Mouse (Mus musculus): Measurements from ENCODE around the gene Ttf2. TPM values are rescaled to one million over a fixed set of nuclear protein-coding genes. Genes with fewer than 3 reads are reported as not detected.

Gene Ttf2
- polyA plus RNA-seq, 1 experiment = not detected

- TF ChIP-seq POLR2A (IDR thresholded peaks at IDR 0.05; ENCODE audit: insufficient read depth, low read depth, low read length) (no peak), CTCF (IDR thresholded peaks at IDR 0.05; ENCODE audit: insufficient read depth, low read depth, low read length) (no peak)
- no peak overlapping the region for H3K27ac ChIP-seq (ENCODE audit: insufficient read depth, low read depth, low read length)
- no peak overlapping the region for H3K4me3 ChIP-seq (ENCODE audit: insufficient read depth, low read depth, low read length)
- no peaks in the 10 kb centered on the region for H3K4me1 ChIP-seq (ENCODE audit: control insufficient read depth, insufficient read depth, low read length)
Observed at GRCm38 (mm10) chr3:100954616-100955015, 14.8 kb downstream of the Ttf2 start.

- H3K4me3 ChIP-seq (ENCODE audit: insufficient read depth, low read depth, low read length) = no peak overlapping the region
- WGBS = 92% methylated on average over 4 of the region's 4 CpGs
- no peak overlapping the region for H3K27ac ChIP-seq (ENCODE audit: insufficient read depth, low read depth, low read length)
- TF ChIP-seq CTCF (IDR thresholded peaks at IDR 0.05; ENCODE audit: insufficient read depth, low read depth, low read length) = no peak
- no peaks in the 10 kb centered on the region for H3K4me1 ChIP-seq (ENCODE audit: control insufficient read depth, insufficient read depth, low read length)
Observed at GRCm38 (mm10) chr3:100951531-100951930, 17.9 kb downstream of the Ttf2 start.

- H3K27ac ChIP-seq (ENCODE audit: insufficient read depth, low read depth, low read length) = no peak overlapping the region
- no peak for TF ChIP-seq CTCF (IDR thresholded peaks at IDR 0.05; ENCODE audit: insufficient read depth, low read depth, low read length)
- no peak for TF ChIP-seq POLR2A (IDR thresholded peaks at IDR 0.05; ENCODE audit: insufficient read depth, low read depth, low read length)
- no peak overlapping the region for H3K4me3 ChIP-seq (ENCODE audit: insufficient read depth, low read depth, low read length)
- 92% methylated on average over 8 of the region's 8 CpGs for WGBS
- no peaks in the 10 kb centered on the region for H3K4me1 ChIP-seq (ENCODE audit: control insufficient read depth, insufficient read depth, low read length)
Observed at GRCm38 (mm10) chr3:100947286-100947685, 22.2 kb downstream of the Ttf2 start.

GRCm38 (mm10) chr3:100940496-100941037 lies 28.9 kb downstream of the Ttf2 start:
- no peak overlapping the region for H3K27ac ChIP-seq (ENCODE audit: insufficient read depth, low read depth, low read length)
- no peaks in the 10 kb centered on the region for H3K4me1 ChIP-seq (ENCODE audit: control insufficient read depth, insufficient read depth, low read length)
- WGBS = 90% methylated on average over 4 of the region's 4 CpGs
- no peak overlapping the region for H3K4me3 ChIP-seq (ENCODE audit: insufficient read depth, low read depth, low read length)
- TF ChIP-seq CTCF (IDR thresholded peaks at IDR 0.05; ENCODE audit: insufficient read depth, low read depth, low read length) = no peak
- TF ChIP-seq POLR2A (IDR thresholded peaks at IDR 0.05; ENCODE audit: insufficient read depth, low read depth, low read length) = no peak

GRCm38 (mm10) chr3:100938211-100938610 lies 31.3 kb downstream of the Ttf2 start:
- no peak for TF ChIP-seq CTCF (IDR thresholded peaks at IDR 0.05; ENCODE audit: insufficient read depth, low read depth, low read length)
- no peak for TF ChIP-seq POLR2A (IDR thresholded peaks at IDR 0.05; ENCODE audit: insufficient read depth, low read depth, low read length)
- WGBS = 97% methylated on average over 4 of the region's 4 CpGs
- H3K4me3 ChIP-seq (ENCODE audit: insufficient read depth, low read depth, low read length) = no peak overlapping the region
- H3K4me1 ChIP-seq (ENCODE audit: control insufficient read depth, insufficient read depth, low read length) = no peaks in the 10 kb centered on the region
- H3K27ac ChIP-seq (ENCODE audit: insufficient read depth, low read depth, low read length) = no peak overlapping the region

GRCm38 (mm10) chr3:100936201-100936600 lies 33.3 kb downstream of the Ttf2 start:
- no peaks in the 10 kb centered on the region for H3K4me1 ChIP-seq (ENCODE audit: control insufficient read depth, insufficient read depth, low read length)
- TF ChIP-seq CTCF (IDR thresholded peaks at IDR 0.05; ENCODE audit: insufficient read depth, low read depth, low read length) (no peak), POLR2A (IDR thresholded peaks at IDR 0.05; ENCODE audit: insufficient read depth, low read depth, low read length) (no peak)
- H3K27ac ChIP-seq (ENCODE audit: insufficient read depth, low read depth, low read length) = no peak overlapping the region
- H3K4me3 ChIP-seq (ENCODE audit: insufficient read depth, low read depth, low read length) = no peak overlapping the region
- WGBS = 93% methylated on average over 6 of the region's 6 CpGs

- no peaks in the 10 kb centered on the region for H3K4me1 ChIP-seq (ENCODE audit: control insufficient read depth, insufficient read depth, low read length)
- no peak overlapping the region for H3K4me3 ChIP-seq (ENCODE audit: insufficient read depth, low read depth, low read length)
- 97% methylated on average over 6 of the region's 6 CpGs for WGBS
- no peak for TF ChIP-seq POLR2A (IDR thresholded peaks at IDR 0.05; ENCODE audit: insufficient read depth, low read depth, low read length)
- no peak for TF ChIP-seq CTCF (IDR thresholded peaks at IDR 0.05; ENCODE audit: insufficient read depth, low read depth, low read length)
- no peak overlapping the region for H3K27ac ChIP-seq (ENCODE audit: insufficient read depth, low read depth, low read length)
Observed at GRCm38 (mm10) chr3:100935521-100935920, 33.9 kb downstream of the Ttf2 start.

- Histone ChIP-seq H3K4me3 (ENCODE audit: insufficient read depth, low read depth, low read length) (no peak overlapping the region), H3K27ac (ENCODE audit: insufficient read depth, low read depth, low read length) (no peak overlapping the region), H3K4me1 (ENCODE audit: control insufficient read depth, insufficient read depth, low read length) (no peaks in the 10 kb centered on the region)
- TF ChIP-seq POLR2A (IDR thresholded peaks at IDR 0.05; ENCODE audit: insufficient read depth, low read depth, low read length) = no peak
- 77% methylated on average over 11 of the region's 11 CpGs for WGBS
Observed at GRCm38 (mm10) chr3:100932077-100932944, 37.2 kb downstream of the Ttf2 start.

- no peak overlapping the region for H3K27ac ChIP-seq (ENCODE audit: insufficient read depth, low read depth, low read length)
- 94% methylated on average over 23 of the region's 23 CpGs for WGBS
- no peaks in the 10 kb centered on the region for H3K4me1 ChIP-seq (ENCODE audit: control insufficient read depth, insufficient read depth, low read length)
- no peak for TF ChIP-seq CTCF (IDR thresholded peaks at IDR 0.05; ENCODE audit: insufficient read depth, low read depth, low read length)
- TF ChIP-seq POLR2A (IDR thresholded peaks at IDR 0.05; ENCODE audit: insufficient read depth, low read depth, low read length) = no peak
- no peak overlapping the region for H3K4me3 ChIP-seq (ENCODE audit: insufficient read depth, low read depth, low read length)
Observed at GRCm38 (mm10) chr3:100931332-100932076, 38.0 kb downstream of the Ttf2 start.

All from olfactory bulb, adult 2 months (tissue).